Mouse (Mus musculus) right cerebral cortex, postnatal 10 days (tissue): Measurements from ENCODE around the gene Dennd1a.

Experiments used
- DNase-seq, 2 experiments: peaks; one replicate each; pipeline ENCODE4 v3.0.0; 2021; ENCODE audit warnings: low spot score in 2 of 2

Dennd1a gene

GRCm38 (mm10) chr2:38286733-38287551 lies at the start of gene Dennd1a:
TSS of gene Dennd1a (minus strand) at chr2:38287390.
- peak; percentile 90 for DNase-seq

- DNase-seq, result no peak
Measured at GRCm38 (mm10) chr2:38336606-38337005, 49.4 kb upstream of the Dennd1a start.

GRCm38 (mm10) chr2:38333586-38334119 lies 46.5 kb upstream of the Dennd1a start:
- no peak for DNase-seq

GRCm38 (mm10) chr2:38326671-38327070 lies 39.5 kb upstream of the Dennd1a start:
- DNase-seq, result no peak

GRCm38 (mm10) chr2:38323380-38323779 lies 36.2 kb upstream of the Dennd1a start:
- DNase-seq, result no peak

- no peak for DNase-seq
Measured at GRCm38 (mm10) chr2:38320911-38321310, 33.7 kb upstream of the Dennd1a start.

- DNase-seq, result no peak
Measured at GRCm38 (mm10) chr2:38319086-38319485, 31.9 kb upstream of the Dennd1a start.

GRCm38 (mm10) chr2:38313399-38313798 lies 26.2 kb upstream of the Dennd1a start:
- DNase-seq, result no peak

GRCm38 (mm10) chr2:38312921-38313320 lies 25.7 kb upstream of the Dennd1a start:
- no peak for DNase-seq

- DNase-seq, result no peak
Measured at GRCm38 (mm10) chr2:38305152-38305551, 18.0 kb upstream of the Dennd1a start.

- DNase-seq, result no peak
Measured at GRCm38 (mm10) chr2:38300941-38301340, 13.8 kb upstream of the Dennd1a start.

GRCm38 (mm10) chr2:38295939-38296338 lies 8.7 kb upstream of the Dennd1a start:
- no peak for DNase-seq

GRCm38 (mm10) chr2:38291526-38291925 lies 4.3 kb upstream of the Dennd1a start:
- DNase-seq, result no peak

- DNase-seq, result no peak
Measured at GRCm38 (mm10) chr2:38288226-38288625, 1.0 kb upstream of the Dennd1a start.

- DNase-seq, result no peak
Measured at GRCm38 (mm10) chr2:38286433-38286732, 807 bp downstream of the Dennd1a start.

GRCm38 (mm10) chr2:38285781-38286432 lies 1.3 kb downstream of the Dennd1a start:
- no peak for DNase-seq

GRCm38 (mm10) chr2:38283961-38284360 lies 3.2 kb downstream of the Dennd1a start:
- DNase-seq, result no peak

- no peak for DNase-seq
Measured at GRCm38 (mm10) chr2:38280376-38280775, 6.8 kb downstream of the Dennd1a start.

GRCm38 (mm10) chr2:38274973-38275372 lies 12.2 kb downstream of the Dennd1a start:
- no peak for DNase-seq

GRCm38 (mm10) chr2:38263653-38264052 lies 23.5 kb downstream of the Dennd1a start:
- DNase-seq, result no peak

- no peak for DNase-seq
Measured at GRCm38 (mm10) chr2:38259052-38259451, 28.1 kb downstream of the Dennd1a start.

- DNase-seq, result no peak
Measured at GRCm38 (mm10) chr2:38237616-38238015, 49.6 kb downstream of the Dennd1a start.

- no peak for DNase-seq
Measured at GRCm38 (mm10) chr2:38235593-38235992, 51.6 kb downstream of the Dennd1a start.
